Mouse (Mus musculus) frontal cortex, postnatal 36 days (tissue): ENCODE measurements around the gene Nrxn3.

Experiments
- DNase-seq, 2 experiments: peaks; one replicate each; pipeline ENCODE4 v3.0.0; 2022; ENCODE audit warnings: low spot score in 2 of 2

The Nrxn3 gene

GRCm38 (mm10) chr12:88722691-88723070 lies at the start of gene Nrxn3:
Nrxn3 (plus strand) TSS chr12:88722876.
- DNase-seq: peak; percentile 84 to 86

GRCm38 (mm10) chr12:88704159-88704846 lies 18.4 kb upstream of the Nrxn3 start:
- DNase-seq: no peak

- no peak for DNase-seq
These were observed 16.7 kb upstream of the Nrxn3 start for GRCm38 (mm10) chr12:88705959-88706358.

GRCm38 (mm10) chr12:88707786-88708185 lies 14.9 kb upstream of the Nrxn3 start:
- peak; percentile 51 to 73 for DNase-seq

GRCm38 (mm10) chr12:88709223-88709622 lies 13.5 kb upstream of the Nrxn3 start:
- DNase-seq: no peak

- peak; percentile 82 for DNase-seq
These were observed 9.2 kb upstream of the Nrxn3 start for GRCm38 (mm10) chr12:88713456-88713855.

- DNase-seq: no peak
These were observed 515 bp upstream of the Nrxn3 start for GRCm38 (mm10) chr12:88722031-88722690.

- no peak for DNase-seq
These were observed 3.6 kb downstream of the Nrxn3 start for GRCm38 (mm10) chr12:88726316-88726715.

GRCm38 (mm10) chr12:88726755-88727154 lies 4.1 kb downstream of the Nrxn3 start:
- no peak for DNase-seq

GRCm38 (mm10) chr12:88730720-88731119 lies 8.0 kb downstream of the Nrxn3 start:
- DNase-seq: no peak

- no peak for DNase-seq
These were observed 12.4 kb downstream of the Nrxn3 start for GRCm38 (mm10) chr12:88735045-88735444.

- DNase-seq: peak; percentile 42 to 63
These were observed 14.4 kb downstream of the Nrxn3 start for GRCm38 (mm10) chr12:88737081-88737480.

- DNase-seq: peak; percentile 82 to 85
These were observed 15.9 kb downstream of the Nrxn3 start for GRCm38 (mm10) chr12:88738616-88739015.

- DNase-seq: no peak
These were observed 24.1 kb downstream of the Nrxn3 start for GRCm38 (mm10) chr12:88746788-88747187.

GRCm38 (mm10) chr12:88764791-88765190 lies 42.1 kb downstream of the Nrxn3 start:
- no peak for DNase-seq

- DNase-seq: peak in 1 of 2 experiments; percentile 50
These were observed 52.0 kb downstream of the Nrxn3 start for GRCm38 (mm10) chr12:88774666-88775065.

GRCm38 (mm10) chr12:88778036-88778435 lies 55.4 kb downstream of the Nrxn3 start:
- no peak for DNase-seq

- no peak for DNase-seq
These were observed 61.8 kb downstream of the Nrxn3 start for GRCm38 (mm10) chr12:88784199-88785147.

GRCm38 (mm10) chr12:88793314-88793713 lies 70.6 kb downstream of the Nrxn3 start:
- DNase-seq: no peak

- DNase-seq: no peak
These were observed 78.4 kb downstream of the Nrxn3 start for GRCm38 (mm10) chr12:88800990-88801655.

GRCm38 (mm10) chr12:88801656-88802007 lies 79.0 kb downstream of the Nrxn3 start:
- no peak for DNase-seq

- DNase-seq: no peak
These were observed 86.3 kb downstream of the Nrxn3 start for GRCm38 (mm10) chr12:88808947-88809346.
